Mouse (Mus musculus): ENCODE data around the gene Ntf3. TPM values are rescaled to one million over a fixed set of nuclear protein-coding genes. Genes with fewer than 3 reads are reported as not detected.

Ntf3 gene
- total and polyA plus RNA-seq, 3 experiments: not detected

GRCm38 (mm10) chr6:126172071-126172470 is 5.4 kb upstream of the Ntf3 start:
- Histone ChIP-seq H3K9ac (ENCODE audit: control insufficient read depth, low read depth, low read length, poor library complexity, severe bottlenecking) (no peak overlapping the region), H3K4me3 (ENCODE audit: control insufficient read depth in 1 of 2, insufficient read depth in 1 of 2, low read depth in 2 of 2, low read length in 2 of 2) (no peak overlapping the region), H3K79me2 (ENCODE audit: control insufficient read depth, insufficient read depth, low read length, poor library complexity) (no peaks in the 10 kb centered on the region), H3K9me3 (replicated peaks; ENCODE audit: insufficient read depth, low read length) (no peaks in the 10 kb centered on the region), H3K27ac (ENCODE audit: control insufficient read depth, low read depth, low read length) (no peak overlapping the region), H3K27me3 (ENCODE audit: control insufficient read depth in 1 of 2, insufficient read depth in 2 of 2, low read length in 2 of 2) (no peaks in the 10 kb centered on the region), H3K4me1 (ENCODE audit: control insufficient read depth in 1 of 2, insufficient read depth in 2 of 2, low read length in 2 of 2) (no peaks in the 10 kb centered on the region), H3K36me3 (ENCODE audit: control insufficient read depth in 1 of 2, insufficient read depth in 2 of 2, low read length in 2 of 2) (no peaks in the 10 kb centered on the region)
- TF ChIP-seq POLR2A (IDR thresholded peaks at IDR 0.05; ENCODE audit: control insufficient read depth in 1 of 2, insufficient read depth in 1 of 2, low read depth in 1 of 2, low read length in 2 of 2, poor library complexity in 1 of 2) (no peak), SIN3A (IDR thresholded peaks at IDR 0.05; ENCODE audit: low read length) (no peak), GABPA (IDR thresholded peaks at IDR 0.05; ENCODE audit: low read depth, low read length) (no peak), MAZ (IDR thresholded peaks at IDR 0.05; ENCODE audit: low read depth, low read length) (no peak), NELFE (IDR thresholded peaks at IDR 0.05; ENCODE audit: low read depth, low read length) (no peak), MXI1 (IDR thresholded peaks at IDR 0.05; ENCODE audit: low read depth, low read length) (no peak), CTCF (IDR thresholded peaks at IDR 0.05 in 2 of 3, conservative IDR thresholded peaks at IDR 0.05 in 1 of 3; ENCODE audit: control insufficient read depth in 1 of 3, insufficient read depth in 1 of 3, low read depth in 2 of 3, low read length in 3 of 3, poor library complexity in 1 of 3, severe bottlenecking in 1 of 3) (no peak), UBTF (IDR thresholded peaks at IDR 0.05; ENCODE audit: borderline replicate concordance, insufficient read depth, low read depth, low read length) (no peak), RAD21 (IDR thresholded peaks at IDR 0.05; ENCODE audit: low read depth, low read length) (no peak), USF1 (IDR thresholded peaks at IDR 0.05; ENCODE audit: low read depth, low read length) (no peak), RCOR1 (IDR thresholded peaks at IDR 0.05; ENCODE audit: low read depth, low read length) (no peak)
- no peak for DNase-seq (ENCODE audit: low read depth, low spot score)

- H3K27ac ChIP-seq (ENCODE audit: control insufficient read depth, low read depth, low read length): no peak overlapping the region
- H3K9ac ChIP-seq (ENCODE audit: control insufficient read depth, low read depth, low read length, poor library complexity, severe bottlenecking): no peak overlapping the region
- no peaks in the 10 kb centered on the region for H3K36me3 ChIP-seq (ENCODE audit: control insufficient read depth in 1 of 2, insufficient read depth in 2 of 2, low read length in 2 of 2)
- no peaks in the 10 kb centered on the region for H3K27me3 ChIP-seq (ENCODE audit: control insufficient read depth in 1 of 2, insufficient read depth in 2 of 2, low read length in 2 of 2)
- H3K4me3 ChIP-seq (ENCODE audit: control insufficient read depth in 1 of 2, insufficient read depth in 1 of 2, low read depth in 2 of 2, low read length in 2 of 2): no peak overlapping the region
- H3K4me1 ChIP-seq (ENCODE audit: control insufficient read depth in 1 of 2, insufficient read depth in 2 of 2, low read length in 2 of 2): no peaks in the 10 kb centered on the region
- no peaks in the 10 kb centered on the region for H3K79me2 ChIP-seq (ENCODE audit: control insufficient read depth, insufficient read depth, low read length, poor library complexity)
- H3K9me3 ChIP-seq (replicated peaks; ENCODE audit: insufficient read depth, low read length): no peaks in the 10 kb centered on the region
- DNase-seq (ENCODE audit: low read depth, low spot score): no peak
- TF ChIP-seq USF1 (IDR thresholded peaks at IDR 0.05; ENCODE audit: low read depth, low read length): no peak
- no peak for TF ChIP-seq CTCF (IDR thresholded peaks at IDR 0.05 in 2 of 3, conservative IDR thresholded peaks at IDR 0.05 in 1 of 3; ENCODE audit: control insufficient read depth in 1 of 3, insufficient read depth in 1 of 3, low read depth in 2 of 3, low read length in 3 of 3, poor library complexity in 1 of 3, severe bottlenecking in 1 of 3)
- no peak for TF ChIP-seq MYC (IDR thresholded peaks at IDR 0.05; ENCODE audit: low read depth, low read length)
- no peak for TF ChIP-seq GABPA (IDR thresholded peaks at IDR 0.05; ENCODE audit: low read depth, low read length)
- no peak for TF ChIP-seq E2F4 (IDR thresholded peaks at IDR 0.05; ENCODE audit: borderline replicate concordance, low read depth, low read length)
- no peak for TF ChIP-seq GATA1 (IDR thresholded peaks at IDR 0.05; ENCODE audit: low read depth, low read length)
- no peak for TF ChIP-seq EP300 (IDR thresholded peaks at IDR 0.05; ENCODE audit: low read depth in 1 of 2, low read length in 2 of 2)
- TF ChIP-seq HCFC1 (IDR thresholded peaks at IDR 0.05; ENCODE audit: low read depth, low read length): no peak
- TF ChIP-seq ZC3H11A (IDR thresholded peaks at IDR 0.05; ENCODE audit: low read depth, low read length): no peak
- TF ChIP-seq USF2 (IDR thresholded peaks at IDR 0.05; ENCODE audit: borderline replicate concordance in 1 of 2, insufficient read depth in 1 of 2, low read depth in 1 of 2, low read length in 2 of 2): no peak
- no peak for TF ChIP-seq RAD21 (IDR thresholded peaks at IDR 0.05; ENCODE audit: low read depth, low read length)
- TF ChIP-seq TCF12 (IDR thresholded peaks at IDR 0.05; ENCODE audit: low read depth, low read length): no peak
- no peak for TF ChIP-seq ZKSCAN1 (IDR thresholded peaks at IDR 0.05; ENCODE audit: low read depth, low read length)
- no peak for TF ChIP-seq POLR2AphosphoS5 (IDR thresholded peaks at IDR 0.05; ENCODE audit: borderline replicate concordance, low read depth, low read length)
- TF ChIP-seq MAZ (IDR thresholded peaks at IDR 0.05; ENCODE audit: low read depth, low read length): no peak
Observed at GRCm38 (mm10) chr6:126170772-126171171, 4.1 kb upstream of the Ntf3 start.
